Mouse (Mus musculus) kidney, embryonic 15.5 days (tissue): Measurements from ENCODE around the gene Pnpt1. TPM values are rescaled to one million over a fixed set of nuclear protein-coding genes. Genes with fewer than 3 reads are reported as not detected.

ENCODE experiments used
- ATAC-seq: fragments of 200-750 bp; cut with Nextera tagmentation; replicated peaks from 2 replicates; pipeline ENCODE4 v1.8.0; 2017; ENCODE audit warnings: moderate TSS enrichment; ENCODE audit not compliant: low FRiP score
- H3K27ac ChIP-seq: fragments of 300-500 bp; sonication (generic); 2 replicates; pipeline ENCODE4 v1.5.1; 2015; ENCODE audit warnings: mild to moderate bottlenecking, inconsistent platforms
- H3K27me3 ChIP-seq: fragments of 300-500 bp; sonication (generic); 2 replicates; pipeline ENCODE4 v1.6.1; 2015; ENCODE audit warnings: inconsistent platforms
- H3K36me3 ChIP-seq: fragments of 300-500 bp; sonication (generic); 2 replicates; pipeline ENCODE4 v1.6.1; 2015; ENCODE audit warnings: inconsistent platforms
- H3K4me1 ChIP-seq: fragments of 300-500 bp; sonication (generic); 2 replicates; pipeline ENCODE4 v1.6.1; 2015; ENCODE audit warnings: inconsistent platforms
- H3K4me2 ChIP-seq: fragments of 300-500 bp; sonication (generic); 2 replicates; pipeline ENCODE4 v1.6.1; 2015; ENCODE audit warnings: moderate library complexity, mild to moderate bottlenecking, inconsistent platforms
- H3K4me3 ChIP-seq: fragments of 300-500 bp; sonication (generic); replicated peaks from 2 replicates; pipeline ENCODE4 v1.5.1; 2015; ENCODE audit warnings: mild to moderate bottlenecking, inconsistent platforms
- H3K9ac ChIP-seq: fragments of 300-500 bp; sonication (generic); 2 replicates; pipeline ENCODE4 v1.6.1; 2015; ENCODE audit warnings: mild to moderate bottlenecking, inconsistent platforms
- H3K9me3 ChIP-seq: fragments of 300-500 bp; sonication (generic); replicated peaks from 2 replicates; pipeline ENCODE4 v1.6.1; 2016; ENCODE audit warnings: inconsistent platforms
- WGBS: fragments of 180-500 bp; shearing (Covaris S2); methylation state at CpG from one replicate; pipeline ENCODE4 v1.1.7; 2015; ENCODE audit warnings: mixed read lengths; 5-methylcytosine and 5-hydroxymethylcytosine counted together
- polyA plus RNA-seq: library from polyadenylated mRNA; unstranded; fragments of >200 nt; fragmentation: Nextera tagmentation; extraction: Ambion mirVana; gene quantifications from 2 replicates; pipeline ENCODE4 v1.2.1, GENCODE M21; 2015

Gene Pnpt1
- 45.4 and 49.5 TPM in 2 replicates for polyA plus RNA-seq

GRCm38 (mm10) chr11:29130385-29131355 lies at the start of gene Pnpt1:
Gene Pnpt1, plus strand, starts transcription at chr11:29130744.
- Histone ChIP-seq H3K27me3 (no peaks in the 10 kb centered on the region), H3K4me2 (peak within 1 kb of the TSS; percentile 68), H3K9ac (peak within 1 kb of the TSS; percentile 83), H3K36me3 (peaks cover 22% of the 10 kb centered on the region), H3K4me3 (peak within 1 kb of the TSS; percentile 90), H3K27ac (peak within 1 kb of the TSS; percentile 82), H3K4me1 (0 out of 2 replicates have a peak, but pooled peaks cover 2% of the 10 kb centered on the region), H3K9me3 (no peaks in the 10 kb centered on the region)
- WGBS = 4% methylated on average over 50 of the region's 50 CpGs
- ATAC-seq = peak; percentile 100

GRCm38 (mm10) chr11:29092403-29092802 lies 38.1 kb upstream of the Pnpt1 start:
- Histone ChIP-seq H3K36me3 (no peaks in the 10 kb centered on the region), H3K9me3 (no peaks in the 10 kb centered on the region), H3K27me3 (no peaks in the 10 kb centered on the region), H3K4me3 (no peak overlapping the region), H3K27ac (no peak overlapping the region), H3K4me1 (no peaks in the 10 kb centered on the region), H3K4me2 (no peak overlapping the region), H3K9ac (no peak overlapping the region)
- no peak for ATAC-seq
- WGBS = 87% methylated on average over 2 of the region's 2 CpGs

DNA sequence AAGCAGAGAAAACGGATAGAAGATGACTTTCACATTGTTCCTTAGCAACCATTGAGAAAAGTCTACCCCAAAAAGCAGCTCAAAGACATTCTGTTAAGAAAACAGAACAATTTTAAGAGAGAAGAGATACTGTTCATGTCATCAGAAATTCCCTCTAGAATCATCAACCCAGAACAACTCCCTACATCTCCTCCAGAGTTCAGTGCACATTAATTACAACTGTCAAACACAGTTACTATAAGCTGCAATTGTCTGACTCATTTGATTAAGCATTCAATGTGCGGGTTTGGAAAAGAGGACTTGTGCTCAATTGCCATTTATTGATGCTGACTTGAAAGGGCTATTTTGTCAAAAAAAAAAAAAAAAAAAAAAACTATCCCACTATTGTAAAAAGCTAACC lies 31.6 kb upstream of the Pnpt1 start:
- Histone ChIP-seq H3K4me1 (no peaks in the 10 kb centered on the region), H3K4me3 (no peak overlapping the region), H3K9ac (no peak overlapping the region), H3K9me3 (no peaks in the 10 kb centered on the region), H3K27me3 (no peaks in the 10 kb centered on the region), H3K4me2 (no peak overlapping the region), H3K36me3 (no peaks in the 10 kb centered on the region), H3K27ac (no peak overlapping the region)
- no peak for ATAC-seq
- WGBS = 32% methylated on average over 2 of the region's 2 CpGs

- H3K27me3 ChIP-seq = no peaks in the 10 kb centered on the region
- H3K9me3 ChIP-seq = no peaks in the 10 kb centered on the region
- WGBS = 55% methylated on average over 11 of the region's 11 CpGs
- peak overlapping the region; percentile 83 for H3K9ac ChIP-seq
- peak; percentile 66 for ATAC-seq
- H3K36me3 ChIP-seq = peaks cover 16% of the 10 kb centered on the region
- H3K27ac ChIP-seq = peak overlapping the region; percentile 82; the same call in 1 of the 2 replicates
- H3K4me2 ChIP-seq = peak overlapping the region; percentile 68
- H3K4me3 ChIP-seq = peak overlapping the region; percentile 90
- 0 out of 2 replicates have a peak, but pooled peaks cover 2% of the 10 kb centered on the region for H3K4me1 ChIP-seq
Measured at GRCm38 (mm10) chr11:29129862-29130384, 621 bp upstream of the Pnpt1 start.

GRCm38 (mm10) chr11:29140671-29141070 lies 10.1 kb downstream of the Pnpt1 start:
- H3K9ac ChIP-seq = no peak overlapping the region
- 59% methylated on average over 1 of the region's 1 CpGs for WGBS

GRCm38 (mm10) chr11:29148901-29149300 lies 18.4 kb downstream of the Pnpt1 start:
- WGBS = 89% methylated on average over 2 of the region's 2 CpGs

More at GRCm38 (mm10) chr11:29140671-29141070, 10.1 kb downstream of the Pnpt1 start:
- Histone ChIP-seq H3K9me3 (no peaks in the 10 kb centered on the region), H3K4me2 (no peak overlapping the region), H3K27ac (no peak overlapping the region), H3K36me3 (peaks cover 53% of the 10 kb centered on the region), H3K4me1 (no peaks in the 10 kb centered on the region), H3K4me3 (no peak overlapping the region), H3K27me3 (no peaks in the 10 kb centered on the region)
- no peak for ATAC-seq

GRCm38 (mm10) chr11:29163569-29163968 lies 33.0 kb downstream of the Pnpt1 start:
- Histone ChIP-seq H3K9me3 (no peaks in the 10 kb centered on the region), H3K36me3 (peaks cover 34% of the 10 kb centered on the region), H3K27ac (no peak overlapping the region), H3K4me1 (no peaks in the 10 kb centered on the region), H3K4me3 (no peak overlapping the region), H3K9ac (no peak overlapping the region), H3K27me3 (no peaks in the 10 kb centered on the region), H3K4me2 (no peak overlapping the region)
- no peak for ATAC-seq
- WGBS = 92% methylated on average over 4 of the region's 4 CpGs

More at GRCm38 (mm10) chr11:29148901-29149300, 18.4 kb downstream of the Pnpt1 start:
- H3K4me1 ChIP-seq = no peaks in the 10 kb centered on the region
- H3K27me3 ChIP-seq = no peaks in the 10 kb centered on the region
- H3K4me3 ChIP-seq = no peak overlapping the region
- H3K4me2 ChIP-seq = no peak overlapping the region
- no peak overlapping the region for H3K27ac ChIP-seq
- no peaks in the 10 kb centered on the region for H3K9me3 ChIP-seq
- no peak for ATAC-seq
- H3K36me3 ChIP-seq = peaks cover 59% of the 10 kb centered on the region
- no peak overlapping the region for H3K9ac ChIP-seq

- peak overlapping the region; percentile 98 for H3K27ac ChIP-seq
- peak overlapping the region; percentile 98 for H3K9ac ChIP-seq
- no peaks in the 10 kb centered on the region for H3K36me3 ChIP-seq
- peak; percentile 43 for ATAC-seq
- H3K9me3 ChIP-seq = no peaks in the 10 kb centered on the region
- under 1% methylated on average over 34 of the region's 34 CpGs for WGBS
- peak overlapping the region; percentile 96 for H3K4me3 ChIP-seq
- H3K27me3 ChIP-seq = no peaks in the 10 kb centered on the region
- peak overlapping the region; percentile 92 for H3K4me2 ChIP-seq
- H3K4me1 ChIP-seq = peaks cover 12% of the 10 kb centered on the region
Measured at GRCm38 (mm10) chr11:29171959-29172391, 41.4 kb downstream of the Pnpt1 start.

DNA sequence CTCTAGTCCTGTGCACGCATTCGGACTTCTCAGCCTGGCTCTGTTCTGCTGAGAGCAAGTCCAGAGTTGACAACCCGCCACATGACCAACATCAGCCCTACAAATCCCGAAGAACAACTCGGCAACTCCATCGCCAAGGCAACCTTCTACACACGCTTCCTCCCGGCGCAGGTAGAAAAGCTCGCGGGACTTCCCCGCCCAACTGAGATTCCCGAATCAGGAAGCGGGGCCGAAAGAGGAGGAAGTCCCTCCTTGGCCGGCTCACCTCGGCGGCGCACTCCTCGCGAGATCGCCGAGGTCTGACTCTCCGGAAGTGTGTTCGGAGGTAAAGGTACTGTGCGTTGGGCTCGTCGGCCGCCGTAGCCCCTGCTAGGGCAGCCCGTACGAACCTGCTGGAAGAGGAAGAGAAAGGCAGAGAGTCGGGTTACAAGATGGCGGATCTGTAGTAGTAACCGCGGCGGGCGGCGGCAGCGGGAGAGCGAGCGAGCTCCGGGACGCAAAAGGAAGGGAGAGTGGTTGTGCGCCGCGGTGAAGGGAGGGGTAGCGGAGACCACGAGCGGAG lies 42.1 kb downstream of the Pnpt1 start, which contains the start of gene Ppp4r3b:
Ppp4r3b (plus strand) TSS at position 328 of the 562 bp plus-strand sequence.
- H3K27ac ChIP-seq = peak within 1 kb of the TSS; percentile 98
- no peaks in the 10 kb centered on the region for H3K9me3 ChIP-seq
- no peaks in the 10 kb centered on the region for H3K27me3 ChIP-seq
- peak; percentile 97 for ATAC-seq
- WGBS = under 1% methylated on average over 50 of the region's 50 CpGs
- no peaks in the 10 kb centered on the region for H3K36me3 ChIP-seq
- H3K4me3 ChIP-seq = peak within 1 kb of the TSS; percentile 96
- peak within 1 kb of the TSS; percentile 92 for H3K4me2 ChIP-seq
- peak within 1 kb of the TSS; percentile 98 for H3K9ac ChIP-seq
- peaks cover 12% of the 10 kb centered on the region for H3K4me1 ChIP-seq

- no peaks in the 10 kb centered on the region for H3K9me3 ChIP-seq
- H3K4me2 ChIP-seq = peak overlapping the region; percentile 92
- H3K27ac ChIP-seq = peak overlapping the region; percentile 98
- ATAC-seq = peak; percentile 73
- H3K36me3 ChIP-seq = no peaks in the 10 kb centered on the region
- no peaks in the 10 kb centered on the region for H3K27me3 ChIP-seq
- peak overlapping the region; percentile 98 for H3K9ac ChIP-seq
- WGBS = 0% methylated on average over 38 of the region's 38 CpGs
- peak overlapping the region; percentile 96 for H3K4me3 ChIP-seq
- peaks cover 12% of the 10 kb centered on the region for H3K4me1 ChIP-seq
Measured at GRCm38 (mm10) chr11:29173125-29173631, 42.6 kb downstream of the Pnpt1 start.

DNA sequence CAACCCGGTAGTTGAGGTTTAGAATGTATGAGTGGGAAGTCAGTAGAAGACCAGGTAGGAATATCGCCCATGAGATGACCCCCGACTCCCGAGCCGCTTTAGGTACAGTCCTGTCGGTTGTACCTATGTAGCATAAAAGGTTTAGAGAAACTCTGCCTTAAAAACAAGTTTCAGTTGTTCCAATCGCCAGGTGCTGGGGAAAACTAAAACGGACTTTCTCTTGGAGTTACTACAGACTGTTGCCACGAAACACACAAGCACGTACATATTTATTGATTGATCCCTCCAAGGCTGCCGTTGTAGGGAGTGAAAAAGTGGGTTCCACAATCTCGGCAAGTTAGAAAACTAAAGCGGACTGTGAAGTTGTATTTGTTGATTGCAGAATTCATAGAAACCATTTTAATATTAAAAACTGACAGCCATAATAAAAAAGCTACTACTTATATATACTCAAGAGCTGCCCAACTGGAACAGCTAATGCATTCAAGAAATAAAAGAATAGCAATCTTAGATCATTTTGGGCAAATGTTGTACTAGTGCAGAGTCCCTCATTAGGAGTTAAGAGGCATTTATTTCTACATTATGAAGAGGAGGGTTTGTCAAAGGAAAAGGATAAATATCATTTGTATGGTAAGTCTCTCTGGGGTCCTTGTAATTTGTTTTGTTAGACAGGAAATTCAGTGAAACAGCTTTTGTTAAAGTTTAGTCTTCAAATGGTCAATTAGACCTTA lies 43.3 kb downstream of the Pnpt1 start:
- 5% methylated on average over 13 of the region's 13 CpGs for WGBS
- ATAC-seq = no peak; the same call in 1 of the 2 replicates
- Histone ChIP-seq H3K4me1 (peaks cover 12% of the 10 kb centered on the region), H3K9ac (peak overlapping the region; percentile 98), H3K9me3 (no peaks in the 10 kb centered on the region), H3K4me3 (peak overlapping the region; percentile 96), H3K27ac (peak overlapping the region; percentile 98), H3K27me3 (no peaks in the 10 kb centered on the region), H3K36me3 (peaks cover 1% of the 10 kb centered on the region; the same call in 1 of the 2 replicates), H3K4me2 (peak overlapping the region; percentile 92)
